Mouse (Mus musculus): ENCODE data around the gene Lrwd1. TPM values are rescaled to one million over a fixed set of nuclear protein-coding genes. Genes with fewer than 3 reads are reported as not detected.
"Not testable (repeated sequence)": the region's sequence is repeated elsewhere in the genome, so short reads cannot be mapped to it uniquely, and the experiment has no call there.

The Lrwd1 gene
- polyA plus RNA-seq, 1 experiment from 2014 or later = 34.1 TPM

GRCm38 (mm10) chr5:136115891-136116783 lies 19.7 kb downstream of the Lrwd1 start, which contains the start of gene Polr2j:
TSS of gene Polr2j (plus strand) at chr5:136116631.
- Histone ChIP-seq H3K4me1 (replicated peaks) (peaks cover 33% of the 10 kb centered on the region), H3K27ac (replicated peaks) (peak within 1 kb of the TSS; percentile 80), H3K27me3 (no peaks in the 10 kb centered on the region), H3K4me3 (replicated peaks) (peak within 1 kb of the TSS; percentile 88), H3K9ac (peak within 1 kb of the TSS; percentile 88), H3K9me3 (replicated peaks) (no peaks in the 10 kb centered on the region), H3K36me3 (replicated peaks) (peaks cover 26% of the 10 kb centered on the region), H3K4me2 (peak within 1 kb of the TSS; percentile 95)
- 3% methylated on average over 42 of the region's 42 CpGs for WGBS (ENCODE audit: insufficient replicate concordance)
- peak; percentile 95 for ATAC-seq (ENCODE audit: insufficient read depth)

- H3K27ac ChIP-seq (replicated peaks); H3K27me3 ChIP-seq; H3K9me3 ChIP-seq (replicated peaks); H3K36me3 ChIP-seq (replicated peaks); H3K4me2 ChIP-seq; ATAC-seq (ENCODE audit: insufficient read depth); H3K4me3 ChIP-seq (replicated peaks); H3K9ac ChIP-seq: not testable (repeated sequence)
- peaks cover 32% of the 10 kb centered on the region for H3K4me1 ChIP-seq (replicated peaks)
- WGBS (ENCODE audit: insufficient replicate concordance) = 41% methylated on average over 4 of the region's 4 CpGs
These were observed 22.3 kb downstream of the Lrwd1 start for GRCm38 (mm10) chr5:136113546-136113945.

- Histone ChIP-seq H3K9me3 (replicated peaks) (0 out of 2 replicates have a peak, but pooled peaks cover 4% of the 10 kb centered on the region), H3K4me1 (replicated peaks) (0 out of 2 replicates have a peak, but pooled peaks cover 5% of the 10 kb centered on the region), H3K27me3 (no peaks in the 10 kb centered on the region), H3K27ac (replicated peaks) (no peak overlapping the region), H3K4me2 (no peak overlapping the region), H3K9ac (no peak overlapping the region), H3K4me3 (replicated peaks) (no peak overlapping the region), H3K36me3 (replicated peaks) (no peaks in the 10 kb centered on the region)
- 44% methylated on average over 3 of the region's 3 CpGs for WGBS (ENCODE audit: insufficient replicate concordance)
- ATAC-seq (ENCODE audit: insufficient read depth) = no peak
These were observed 26.8 kb downstream of the Lrwd1 start for GRCm38 (mm10) chr5:136109042-136109441.

GRCm38 (mm10) chr5:136108486-136108885 lies 27.4 kb downstream of the Lrwd1 start:
- no peak for ATAC-seq (ENCODE audit: insufficient read depth)
- H3K4me1 ChIP-seq (replicated peaks) = 0 out of 2 replicates have a peak, but pooled peaks cover 5% of the 10 kb centered on the region
- H3K9ac ChIP-seq = no peak overlapping the region
- H3K4me3 ChIP-seq (replicated peaks) = no peak overlapping the region
- no peaks in the 10 kb centered on the region for H3K27me3 ChIP-seq
- H3K27ac ChIP-seq (replicated peaks) = no peak overlapping the region
- 0 out of 2 replicates have a peak, but pooled peaks cover 4% of the 10 kb centered on the region for H3K9me3 ChIP-seq (replicated peaks)
- no peak overlapping the region for H3K4me2 ChIP-seq
- H3K36me3 ChIP-seq (replicated peaks) = no peaks in the 10 kb centered on the region
- 23% methylated on average over 2 of the region's 2 CpGs for WGBS (ENCODE audit: insufficient replicate concordance)

GRCm38 (mm10) chr5:136104511-136104910 lies 31.4 kb downstream of the Lrwd1 start:
- 69% methylated on average over 5 of the region's 5 CpGs for WGBS (ENCODE audit: insufficient replicate concordance)
- H3K27me3 ChIP-seq = peaks cover 5% of the 10 kb centered on the region; the same call in 1 of the 2 replicates
- H3K9me3 ChIP-seq (replicated peaks) = 0 out of 2 replicates have a peak, but pooled peaks cover 4% of the 10 kb centered on the region
- H3K9ac ChIP-seq = no peak overlapping the region
- H3K4me2 ChIP-seq = no peak overlapping the region
- H3K36me3 ChIP-seq (replicated peaks) = no peaks in the 10 kb centered on the region
- no peak overlapping the region for H3K27ac ChIP-seq (replicated peaks)
- H3K4me1 ChIP-seq (replicated peaks) = peaks cover 15% of the 10 kb centered on the region
- no peak overlapping the region for H3K4me3 ChIP-seq (replicated peaks)
- ATAC-seq (ENCODE audit: insufficient read depth) = no peak

GRCm38 (mm10) chr5:136102099-136102820 lies 33.6 kb downstream of the Lrwd1 start:
- ATAC-seq (ENCODE audit: insufficient read depth) = peak; percentile 60; the same call in 1 of the 2 replicates
- Histone ChIP-seq H3K9me3 (replicated peaks) (0 out of 2 replicates have a peak, but pooled peaks cover 4% of the 10 kb centered on the region), H3K4me3 (replicated peaks) (peak overlapping the region; percentile 38), H3K9ac (peak overlapping the region; percentile 37; the same call in 1 of the 2 replicates), H3K4me2 (peak overlapping the region; percentile 73), H3K27me3 (peaks cover 5% of the 10 kb centered on the region; the same call in 1 of the 2 replicates), H3K27ac (replicated peaks) (no peak overlapping the region), H3K36me3 (replicated peaks) (no peaks in the 10 kb centered on the region), H3K4me1 (replicated peaks) (peaks cover 10% of the 10 kb centered on the region)
- 5% methylated on average over 41 of the region's 41 CpGs for WGBS (ENCODE audit: insufficient replicate concordance)

GRCm38 (mm10) chr5:136098536-136098935 lies 37.3 kb downstream of the Lrwd1 start:
- peaks cover 5% of the 10 kb centered on the region; the same call in 1 of the 2 replicates for H3K27me3 ChIP-seq
- peaks cover 10% of the 10 kb centered on the region for H3K4me1 ChIP-seq (replicated peaks)
- H3K4me3 ChIP-seq (replicated peaks) = no peak overlapping the region
- no peaks in the 10 kb centered on the region for H3K9me3 ChIP-seq (replicated peaks)
- no peaks in the 10 kb centered on the region for H3K36me3 ChIP-seq (replicated peaks)
- no peak for ATAC-seq (ENCODE audit: insufficient read depth)
- H3K4me2 ChIP-seq = no peak overlapping the region
- no peak overlapping the region for H3K27ac ChIP-seq (replicated peaks)
- 72% methylated on average over 10 of the region's 10 CpGs for WGBS (ENCODE audit: insufficient replicate concordance)
- H3K9ac ChIP-seq = no peak overlapping the region

- no peak overlapping the region for H3K4me3 ChIP-seq (replicated peaks)
- no peaks in the 10 kb centered on the region for H3K36me3 ChIP-seq (replicated peaks)
- no peak overlapping the region for H3K4me2 ChIP-seq
- H3K27ac ChIP-seq (replicated peaks) = no peak overlapping the region
- ATAC-seq (ENCODE audit: insufficient read depth) = no peak
- H3K9ac ChIP-seq = no peak overlapping the region
- WGBS (ENCODE audit: insufficient replicate concordance) = 48% methylated on average over 7 of the region's 7 CpGs
- 0 out of 2 replicates have a peak, but pooled peaks cover 4% of the 10 kb centered on the region for H3K27me3 ChIP-seq
- H3K4me1 ChIP-seq (replicated peaks) = no peaks in the 10 kb centered on the region
- no peaks in the 10 kb centered on the region for H3K9me3 ChIP-seq (replicated peaks)
These were observed 40.8 kb downstream of the Lrwd1 start for GRCm38 (mm10) chr5:136095089-136095488.

- Histone ChIP-seq H3K27me3 (0 out of 2 replicates have a peak, but pooled peaks cover 4% of the 10 kb centered on the region), H3K4me3 (replicated peaks) (no peak overlapping the region), H3K27ac (replicated peaks) (no peak overlapping the region), H3K4me2 (no peak overlapping the region), H3K9ac (no peak overlapping the region), H3K9me3 (replicated peaks) (no peaks in the 10 kb centered on the region), H3K36me3 (replicated peaks) (no peaks in the 10 kb centered on the region), H3K4me1 (replicated peaks) (no peaks in the 10 kb centered on the region)
- WGBS (ENCODE audit: insufficient replicate concordance) = 25% methylated on average over 8 of the region's 8 CpGs
- ATAC-seq (ENCODE audit: insufficient read depth) = no peak
These were observed 41.4 kb downstream of the Lrwd1 start for GRCm38 (mm10) chr5:136094249-136095010.

GRCm38 (mm10) chr5:136091927-136092326 lies 43.9 kb downstream of the Lrwd1 start:
- Histone ChIP-seq H3K4me2 (no peak overlapping the region), H3K36me3 (replicated peaks) (no peaks in the 10 kb centered on the region), H3K27ac (replicated peaks) (no peak overlapping the region), H3K4me1 (replicated peaks) (peaks cover 7% of the 10 kb centered on the region), H3K9ac (no peak overlapping the region), H3K9me3 (replicated peaks) (no peaks in the 10 kb centered on the region), H3K27me3 (peaks cover 12% of the 10 kb centered on the region; the same call in 1 of the 2 replicates), H3K4me3 (replicated peaks) (no peak overlapping the region)
- WGBS (ENCODE audit: insufficient replicate concordance) = 40% methylated on average over 5 of the region's 5 CpGs
- no peak for ATAC-seq (ENCODE audit: insufficient read depth)
